Mouse (Mus musculus) liver, embryonic 14.5 days (tissue): ENCODE measurements at regions not wholly inside any gene's neighbourhood (a gene's known extent, or its start where the extent isn't known, plus 50 kb on each side); places are given as distances from the start of the nearest gene placed in this dataset.

Experiments
- ATAC-seq: fragments of 200-750 bp; cut with Nextera tagmentation; 2 replicates; pipeline ENCODE4 v1.8.0; 2017; ENCODE audit warnings: moderate number of reproducible peaks, mild to moderate bottlenecking, moderate library complexity; ENCODE audit not compliant: insufficient read depth
- DNase-seq, 3 experiments: peaks; one replicate each; pipeline ENCODE4 v3.0.0-alpha.2; 2012 to 2013; ENCODE audit warnings: low read depth in 3 of 3, low spot score in 3 of 3
- H3K27ac ChIP-seq: fragments of 300-500 bp; sonication (generic); 2 replicates; pipeline ENCODE4 v1.5.1; 2014; ENCODE audit warnings: moderate library complexity, mild to moderate bottlenecking, control low read depth, inconsistent platforms
- H3K27me3 ChIP-seq: fragments of 300-500 bp; sonication (generic); 2 replicates; pipeline ENCODE4 v1.6.1; 2014; ENCODE audit warnings: mild to moderate bottlenecking, low read length, moderate library complexity; ENCODE audit not compliant: control insufficient read depth, insufficient read depth
- H3K36me3 ChIP-seq: fragments of 300-500 bp; sonication (generic); replicated peaks from 2 replicates; pipeline ENCODE4 v1.6.1; 2014; ENCODE audit warnings: low read depth; ENCODE audit not compliant: control insufficient read depth, insufficient read depth
- H3K4me1 ChIP-seq, 2 experiments: fragments of 200-500 bp in 1 of 2; fragments of 300-500 bp in 1 of 2; sonication (generic) in 1 of 2; replicated peaks; 2 replicates each; pipeline ENCODE4 v1.6.1; 2012 to 2014; ENCODE audit warnings: antibody characterized with exemption in 1 of 2, inconsistent platforms in 1 of 2, low read length in 1 of 2; ENCODE audit not compliant: control insufficient read depth in 2 of 2, insufficient read depth in 2 of 2
- H3K4me2 ChIP-seq: fragments of 300-500 bp; sonication (generic); 2 replicates; pipeline ENCODE4 v1.6.1; 2014; ENCODE audit warnings: low read depth, mild to moderate bottlenecking, control low read depth, moderate library complexity
- H3K4me3 ChIP-seq, 2 experiments: fragments of 200-500 bp in 1 of 2; fragments of 300-500 bp in 1 of 2; sonication (generic) in 1 of 2; 2 replicates each; pipeline ENCODE4 v1.5.1; 2012 to 2014; ENCODE audit warnings: low read depth in 2 of 2, low read length in 2 of 2, mild to moderate bottlenecking in 2 of 2, control low read depth in 1 of 2, inconsistent platforms in 1 of 2, moderate library complexity in 1 of 2; ENCODE audit not compliant: insufficient read depth in 1 of 2
- H3K9ac ChIP-seq: fragments of 300-500 bp; sonication (generic); replicated peaks from 2 replicates; pipeline ENCODE4 v1.6.1; 2014; ENCODE audit warnings: mild to moderate bottlenecking, control low read depth, moderate library complexity
- H3K9me3 ChIP-seq: fragments of 300-500 bp; sonication (generic); 2 replicates; pipeline ENCODE4 v1.6.1; 2016; ENCODE audit warnings: low read length, mixed read lengths; ENCODE audit not compliant: control insufficient read depth
- CTCF ChIP-seq: IDR thresholded peaks from 2 replicates; pipeline ENCODE4 v1.5.1; 2016; ENCODE audit warnings: antibody characterized with exemption, low read depth, control low read depth
- EP300 ChIP-seq: IDR thresholded peaks from 2 replicates; pipeline ENCODE4 v1.6.1; 2016; ENCODE audit warnings: antibody characterized with exemption, low read depth
- WGBS: fragments of 180-500 bp; shearing (Covaris S2); extraction: QIAGEN DNeasy Blood & Tissue Kit; methylation state at CpG from one replicate; pipeline ENCODE4 v1.1.7; 2014; ENCODE audit not compliant: insufficient replicate concordance; 5-methylcytosine and 5-hydroxymethylcytosine counted together

GRCm38 (mm10) chr3:149462121-149462541 is 471.8 kb upstream of the Adgrl2 start:
- Histone ChIP-seq H3K9me3 (no peaks in the 10 kb centered on the region), H3K27me3 (no peaks in the 10 kb centered on the region), H3K36me3 (no peaks in the 10 kb centered on the region), H3K27ac (no peak overlapping the region), H3K4me3 (no peak overlapping the region), H3K4me1 (no peaks in the 10 kb centered on the region), H3K9ac (no peak overlapping the region), H3K4me2 (no peak overlapping the region)
- TF ChIP-seq CTCF (no peak), EP300 (no peak)
- DNase-seq (no peak), ATAC-seq (no peak)
- 46% methylated on average over 2 of the region's 2 CpGs for WGBS

GRCm38 (mm10) chr3:149461613-149462012 is 471.3 kb upstream of the Adgrl2 start:
- TF ChIP-seq CTCF: no peak
- 36% methylated on average over 2 of the region's 2 CpGs for WGBS
- no peak overlapping the region for H3K9ac ChIP-seq
- no peaks in the 10 kb centered on the region for H3K36me3 ChIP-seq
- no peak for DNase-seq
- no peak for ATAC-seq
- H3K4me1 ChIP-seq: no peaks in the 10 kb centered on the region
- H3K4me3 ChIP-seq: no peak overlapping the region
- H3K4me2 ChIP-seq: no peak overlapping the region
- H3K9me3 ChIP-seq: no peaks in the 10 kb centered on the region
- H3K27me3 ChIP-seq: no peaks in the 10 kb centered on the region
- H3K27ac ChIP-seq: no peak overlapping the region

- no peaks in the 10 kb centered on the region for H3K4me1 ChIP-seq
- DNase-seq (no peak), ATAC-seq (no peak)
- 53% methylated on average over 3 of the region's 3 CpGs for WGBS
- no peaks in the 10 kb centered on the region for H3K36me3 ChIP-seq
- H3K4me2 ChIP-seq: no peak overlapping the region
- H3K9me3 ChIP-seq: no peaks in the 10 kb centered on the region
- no peak overlapping the region for H3K4me3 ChIP-seq
- TF ChIP-seq EP300: no peak
- no peak for TF ChIP-seq CTCF
- no peak overlapping the region for H3K27ac ChIP-seq
- H3K27me3 ChIP-seq: no peaks in the 10 kb centered on the region
- H3K9ac ChIP-seq: no peak overlapping the region
Observed at GRCm38 (mm10) chr3:149449376-149449775, 459.0 kb upstream of the Adgrl2 start.

- 38% methylated on average over 6 of the region's 6 CpGs for WGBS
- no peak overlapping the region for H3K9ac ChIP-seq
- no peaks in the 10 kb centered on the region for H3K4me1 ChIP-seq
- TF ChIP-seq EP300: no peak; the same call in 1 of the 2 replicates
- no peaks in the 10 kb centered on the region for H3K9me3 ChIP-seq
- H3K4me2 ChIP-seq: no peak overlapping the region
- DNase-seq (no peak), ATAC-seq (peak; percentile 71)
- H3K4me3 ChIP-seq: no peak overlapping the region
- H3K27me3 ChIP-seq: no peaks in the 10 kb centered on the region
- no peak overlapping the region for H3K27ac ChIP-seq
- no peaks in the 10 kb centered on the region for H3K36me3 ChIP-seq
Observed at GRCm38 (mm10) chr3:149445991-149446564, 455.7 kb upstream of the Adgrl2 start.

GRCm38 (mm10) chr3:149444854-149445577 is 454.7 kb upstream of the Adgrl2 start:
- DNase-seq (no peak), ATAC-seq (no peak)
- no peaks in the 10 kb centered on the region for H3K36me3 ChIP-seq
- WGBS: 14% methylated on average over 15 of the region's 15 CpGs
- TF ChIP-seq EP300: no peak
- TF ChIP-seq CTCF: peak; percentile 15; the same call in 1 of the 2 replicates
- H3K4me1 ChIP-seq: no peaks in the 10 kb centered on the region
- H3K4me3 ChIP-seq: peak overlapping the region in 1 of 2 experiments; percentile 2; a peak in 2 of 4 replicates
- H3K9me3 ChIP-seq: no peaks in the 10 kb centered on the region
- peak overlapping the region; percentile 27 for H3K4me2 ChIP-seq
- no peak overlapping the region for H3K27ac ChIP-seq
- H3K9ac ChIP-seq: no peak overlapping the region
- H3K27me3 ChIP-seq: no peaks in the 10 kb centered on the region
